Mouse (Mus musculus) forebrain, embryonic 13.5 days (tissue): ENCODE results near the gene Lamc2. TPM values are rescaled to one million over a fixed set of nuclear protein-coding genes. Genes with fewer than 3 reads are reported as not detected.
"Not testable (repeated sequence)": the region's sequence is repeated elsewhere in the genome, so short reads cannot be mapped to it uniquely, and the experiment has no call there.

ENCODE experiments used
- ATAC-seq: fragments of 200-750 bp; cut with Nextera tagmentation; 2 replicates; pipeline ENCODE4 v1.8.0; 2017
- H3K27ac ChIP-seq: fragments of 300-500 bp; sonication (generic); 2 replicates; pipeline ENCODE4 v1.5.1; 2015; ENCODE audit warnings: inconsistent platforms, mild to moderate bottlenecking, moderate library complexity
- H3K27me3 ChIP-seq: fragments of 300-500 bp; sonication (generic); 2 replicates; pipeline ENCODE4 v1.6.1; 2015; ENCODE audit warnings: mild to moderate bottlenecking, inconsistent platforms
- H3K36me3 ChIP-seq: fragments of 300-500 bp; sonication (generic); 2 replicates; pipeline ENCODE4 v1.6.1; 2015; ENCODE audit warnings: mild to moderate bottlenecking, inconsistent platforms; ENCODE audit not compliant: poor library complexity, severe bottlenecking
- H3K4me1 ChIP-seq: fragments of 300-500 bp; sonication (generic); 2 replicates; pipeline ENCODE4 v1.6.1; 2015; ENCODE audit warnings: inconsistent platforms
- H3K4me2 ChIP-seq: fragments of 300-500 bp; sonication (generic); 2 replicates; pipeline ENCODE4 v1.6.1; 2015; ENCODE audit warnings: inconsistent platforms, mild to moderate bottlenecking, moderate library complexity
- H3K4me3 ChIP-seq: fragments of 300-500 bp; sonication (generic); 2 replicates; pipeline ENCODE4 v1.5.1; 2015; ENCODE audit warnings: mild to moderate bottlenecking, inconsistent platforms
- H3K9ac ChIP-seq: fragments of 300-500 bp; sonication (generic); 2 replicates; pipeline ENCODE4 v1.6.1; 2015; ENCODE audit warnings: mild to moderate bottlenecking, inconsistent platforms
- H3K9me3 ChIP-seq: fragments of 300-500 bp; sonication (generic); replicated peaks from 2 replicates; pipeline ENCODE4 v1.6.1; 2016; ENCODE audit warnings: inconsistent platforms
- WGBS: fragments of 180-500 bp; shearing (Covaris S2); methylation state at CpG from one replicate; pipeline ENCODE4 v1.1.7; 2015; 5-methylcytosine and 5-hydroxymethylcytosine counted together
- polyA plus RNA-seq: library from polyadenylated mRNA; unstranded; fragments of >200 nt; fragmentation: Nextera tagmentation; extraction: Ambion mirVana; gene quantifications from 2 replicates; pipeline ENCODE4 v1.2.1, GENCODE M21; 2015

The Lamc2 gene
- polyA plus RNA-seq, 1 experiment from 2014 or later = 0.14 TPM

- 34% methylated on average over 9 of the region's 9 CpGs for WGBS
- H3K4me2 ChIP-seq = no peak overlapping the region
- H3K4me1 ChIP-seq = peaks cover 9% of the 10 kb centered on the region
- H3K36me3 ChIP-seq = 0 out of 2 replicates have a peak, but pooled peaks cover 8% of the 10 kb centered on the region
- 0 out of 2 replicates have a peak overlapping the region, but pooled peaks have one; percentile 1 for H3K9ac ChIP-seq
- H3K9me3 ChIP-seq = no peaks in the 10 kb centered on the region
- peak; percentile 50; the same call in 1 of the 2 replicates for ATAC-seq
- 0 out of 2 replicates have a peak, but pooled peaks cover 4% of the 10 kb centered on the region for H3K27me3 ChIP-seq
- no peak overlapping the region for H3K4me3 ChIP-seq
- H3K27ac ChIP-seq = no peak overlapping the region
These were observed 94.6 kb downstream of the Lamc2 start for GRCm38 (mm10) chr1:153091438-153092236.

- 83% methylated on average over 4 of the region's 4 CpGs for WGBS
- H3K27me3 ChIP-seq = 0 out of 2 replicates have a peak, but pooled peaks cover 2% of the 10 kb centered on the region
These were observed 95.4 kb downstream of the Lamc2 start for GRCm38 (mm10) chr1:153090807-153091206.

GRCm38 (mm10) chr1:153090081-153090480 lies 96.2 kb downstream of the Lamc2 start:
- Histone ChIP-seq H3K27ac (no peak overlapping the region), H3K9me3 (no peaks in the 10 kb centered on the region), H3K4me1 (peaks cover 9% of the 10 kb centered on the region), H3K27me3 (no peaks in the 10 kb centered on the region), H3K36me3 (0 out of 2 replicates have a peak, but pooled peaks cover 11% of the 10 kb centered on the region), H3K9ac (no peak overlapping the region), H3K4me2 (no peak overlapping the region), H3K4me3 (no peak overlapping the region)
- WGBS = 86% methylated on average over 2 of the region's 2 CpGs
- ATAC-seq = no peak

More at GRCm38 (mm10) chr1:153090807-153091206, 95.4 kb downstream of the Lamc2 start:
- Histone ChIP-seq H3K9ac (no peak overlapping the region), H3K4me2 (no peak overlapping the region), H3K27ac (no peak overlapping the region), H3K4me3 (no peak overlapping the region), H3K36me3 (0 out of 2 replicates have a peak, but pooled peaks cover 8% of the 10 kb centered on the region), H3K9me3 (no peaks in the 10 kb centered on the region), H3K4me1 (peaks cover 9% of the 10 kb centered on the region)
- no peak for ATAC-seq

GRCm38 (mm10) chr1:153087771-153088170 lies 98.5 kb downstream of the Lamc2 start:
- Histone ChIP-seq H3K4me2 (no peak overlapping the region), H3K36me3 (peaks cover 18% of the 10 kb centered on the region), H3K9ac (no peak overlapping the region), H3K4me1 (0 out of 2 replicates have a peak, but pooled peaks cover 5% of the 10 kb centered on the region), H3K9me3 (no peaks in the 10 kb centered on the region), H3K27ac (no peak overlapping the region), H3K4me3 (no peak overlapping the region), H3K27me3 (no peaks in the 10 kb centered on the region)
- 84% methylated on average over 5 of the region's 5 CpGs for WGBS
- no peak for ATAC-seq

GRCm38 (mm10) chr1:153085198-153085597 lies 101.0 kb downstream of the Lamc2 start:
- 86% methylated on average over 5 of the region's 5 CpGs for WGBS
- ATAC-seq = no peak

GRCm38 (mm10) chr1:153084191-153084590 lies 102.1 kb downstream of the Lamc2 start:
- no peak overlapping the region for H3K9ac ChIP-seq
- no peak overlapping the region for H3K4me2 ChIP-seq
- H3K4me3 ChIP-seq = no peak overlapping the region
- no peaks in the 10 kb centered on the region for H3K9me3 ChIP-seq
- H3K27ac ChIP-seq = no peak overlapping the region
- peaks cover 16% of the 10 kb centered on the region for H3K36me3 ChIP-seq
- ATAC-seq = peak; percentile 45; the same call in 1 of the 2 replicates
- 0 out of 2 replicates have a peak, but pooled peaks cover 5% of the 10 kb centered on the region for H3K4me1 ChIP-seq
- no peaks in the 10 kb centered on the region for H3K27me3 ChIP-seq
- 61% methylated on average over 6 of the region's 6 CpGs for WGBS

More at GRCm38 (mm10) chr1:153085198-153085597, 101.0 kb downstream of the Lamc2 start:
- Histone ChIP-seq H3K36me3 (peaks cover 18% of the 10 kb centered on the region), H3K27ac (no peak overlapping the region), H3K9ac (no peak overlapping the region), H3K4me2 (no peak overlapping the region), H3K4me1 (0 out of 2 replicates have a peak, but pooled peaks cover 5% of the 10 kb centered on the region), H3K27me3 (no peaks in the 10 kb centered on the region), H3K4me3 (no peak overlapping the region), H3K9me3 (no peaks in the 10 kb centered on the region)

- H3K4me3 ChIP-seq, ATAC-seq, H3K9ac ChIP-seq, H3K4me1 ChIP-seq, H3K9me3 ChIP-seq, H3K4me2 ChIP-seq, H3K27me3 ChIP-seq, H3K27ac ChIP-seq: not testable (repeated sequence)
- WGBS = 85% methylated on average over 10 of the region's 14 CpGs
- H3K36me3 ChIP-seq = peaks cover 16% of the 10 kb centered on the region
These were observed 103.0 kb downstream of the Lamc2 start for GRCm38 (mm10) chr1:153083233-153083632.

GRCm38 (mm10) chr1:153075955-153076354 lies 110.3 kb downstream of the Lamc2 start:
- no peaks in the 10 kb centered on the region for H3K9me3 ChIP-seq
- 52% methylated on average over 6 of the region's 6 CpGs for WGBS

GRCm38 (mm10) chr1:153075087-153075736 lies 111.0 kb downstream of the Lamc2 start:
- Histone ChIP-seq H3K27me3 (peaks cover 34% of the 10 kb centered on the region), H3K36me3 (no peaks in the 10 kb centered on the region; the same call in 1 of the 2 replicates), H3K4me2 (no peak overlapping the region), H3K9me3 (no peaks in the 10 kb centered on the region), H3K27ac (peak overlapping the region; percentile 54), H3K4me3 (no peak overlapping the region), H3K4me1 (peaks cover 41% of the 10 kb centered on the region), H3K9ac (no peak overlapping the region)
- ATAC-seq = peak; percentile 72
- WGBS = 33% methylated on average over 3 of the region's 3 CpGs

More at GRCm38 (mm10) chr1:153075955-153076354, 110.3 kb downstream of the Lamc2 start:
- ATAC-seq = no peak
- H3K4me1 ChIP-seq = peaks cover 41% of the 10 kb centered on the region
- H3K4me2 ChIP-seq = no peak overlapping the region
- H3K9ac ChIP-seq = no peak overlapping the region
- H3K4me3 ChIP-seq = no peak overlapping the region
- H3K27me3 ChIP-seq = peaks cover 32% of the 10 kb centered on the region
- H3K27ac ChIP-seq = peak overlapping the region; percentile 10; the same call in 1 of the 2 replicates
- H3K36me3 ChIP-seq = no peaks in the 10 kb centered on the region; the same call in 1 of the 2 replicates

- no peaks in the 10 kb centered on the region; the same call in 1 of the 2 replicates for H3K36me3 ChIP-seq
- no peak overlapping the region; the same call in 1 of the 2 replicates for H3K27ac ChIP-seq
- H3K4me2 ChIP-seq = peak overlapping the region; percentile 33
- H3K27me3 ChIP-seq = peaks cover 34% of the 10 kb centered on the region
- H3K9me3 ChIP-seq = no peaks in the 10 kb centered on the region
- 1% methylated on average over 9 of the region's 9 CpGs for WGBS
- H3K9ac ChIP-seq = no peak overlapping the region
- no peak overlapping the region for H3K4me3 ChIP-seq
- H3K4me1 ChIP-seq = peaks cover 41% of the 10 kb centered on the region
- ATAC-seq = no peak
These were observed 112.8 kb downstream of the Lamc2 start for GRCm38 (mm10) chr1:153073441-153073840.
